Mouse (Mus musculus) lung, postnatal 4 days (tissue): ENCODE results near the gene Atp1a3.

ENCODE experiments used
- DNase-seq, 2 experiments: peaks; one replicate each; pipeline ENCODE4 v3.0.0; 2021

Atp1a3 gene

DNA sequence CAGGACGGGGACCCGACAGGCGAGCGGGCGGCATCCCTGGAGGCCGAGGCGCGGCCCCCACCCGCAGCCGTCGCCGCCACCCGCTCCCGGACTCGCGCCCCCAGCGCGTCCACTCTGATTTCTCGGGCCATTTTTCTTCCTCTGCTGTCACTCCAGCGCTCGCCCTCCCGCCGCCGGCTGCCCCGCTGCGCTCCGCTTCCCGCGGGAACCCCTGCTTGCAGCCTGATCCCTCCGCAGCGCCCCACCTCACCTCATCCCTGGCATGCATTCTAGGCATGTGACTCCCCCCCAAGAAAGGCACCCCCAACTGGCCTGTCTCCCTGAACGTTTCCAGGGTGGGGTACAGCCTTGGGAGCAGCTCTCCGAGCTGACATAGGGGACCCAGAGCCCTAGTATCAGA, 50.5 kb downstream of the Atp1a3 start:
- DNase-seq: peak in 1 of 2 experiments; percentile 19

DNA sequence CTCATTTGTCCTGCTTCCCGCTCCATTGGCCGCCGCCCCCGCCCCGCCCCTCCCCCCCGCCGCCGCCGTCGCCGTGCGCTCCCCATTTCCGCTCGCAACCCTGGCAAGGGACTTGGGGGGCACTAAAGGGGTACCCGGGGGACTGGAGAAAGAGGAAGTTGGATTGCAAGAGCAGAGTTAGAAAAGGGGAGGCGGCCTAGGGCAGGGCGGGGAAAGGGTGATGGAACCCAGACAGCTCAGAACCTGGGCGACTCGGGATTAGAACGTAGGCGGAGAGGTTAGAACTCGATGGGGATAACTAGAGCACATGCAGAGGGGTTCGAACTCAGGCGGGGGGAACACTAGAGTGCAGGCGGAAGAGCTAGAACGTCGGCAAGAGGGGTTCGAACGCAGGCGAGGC, 51.3 kb downstream of the Atp1a3 start:
- no peak for DNase-seq

DNA sequence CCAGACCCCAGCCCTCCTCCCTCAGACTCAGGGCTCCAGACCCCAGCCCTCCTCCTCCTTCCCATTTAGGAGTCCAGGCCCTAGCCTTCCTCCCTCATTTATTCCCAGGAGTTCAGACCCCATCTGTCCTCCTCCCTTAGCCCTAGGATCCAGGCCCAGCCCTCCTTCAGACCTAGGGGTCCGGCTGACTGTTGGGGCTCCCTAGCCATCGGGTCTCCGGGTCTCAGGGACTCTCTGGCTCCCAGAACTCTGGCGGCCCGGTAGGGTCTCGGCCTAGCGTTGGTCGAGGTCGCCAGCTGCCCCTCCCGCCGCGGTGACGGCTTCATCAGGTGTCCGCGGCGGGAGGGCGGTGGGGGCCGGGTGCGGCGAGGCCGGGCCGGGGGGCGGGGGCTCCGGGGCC, 51.8 kb downstream of the Atp1a3 start:
- no peak for DNase-seq

DNA sequence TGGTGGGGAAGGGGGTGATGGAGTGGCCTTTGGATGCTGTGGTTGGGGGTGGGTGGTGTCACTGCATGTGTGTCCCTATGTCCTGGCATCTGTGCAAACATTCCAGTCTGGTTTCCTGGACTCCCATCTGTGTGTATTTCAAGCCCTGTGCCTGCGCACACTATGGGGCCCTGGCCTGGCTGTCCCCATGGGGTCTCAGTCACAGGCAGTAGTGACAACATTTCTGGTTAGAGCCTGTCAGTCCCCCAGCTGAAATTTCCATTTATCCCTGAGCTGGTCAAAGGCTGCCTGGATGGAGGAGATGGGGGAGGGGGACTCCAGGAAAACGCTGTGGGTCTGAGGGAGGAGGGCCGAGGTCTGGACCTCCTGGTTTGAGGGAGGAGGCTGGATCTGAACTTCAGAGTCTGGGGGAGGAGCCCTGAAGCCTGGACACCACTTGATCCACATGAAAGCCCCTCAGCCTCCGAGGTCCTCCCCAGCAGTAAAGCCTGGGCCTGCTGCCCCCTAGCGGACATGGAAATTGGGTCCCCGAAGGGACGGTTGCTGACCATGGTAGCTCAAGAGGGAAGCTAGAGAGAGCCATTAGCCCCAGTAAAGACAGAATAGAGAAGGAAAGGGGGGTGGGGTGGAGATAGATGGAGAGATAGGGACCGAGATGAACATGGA, 55.7 kb downstream of the Atp1a3 start:
- DNase-seq: peak; percentile 67 to 83

DNA sequence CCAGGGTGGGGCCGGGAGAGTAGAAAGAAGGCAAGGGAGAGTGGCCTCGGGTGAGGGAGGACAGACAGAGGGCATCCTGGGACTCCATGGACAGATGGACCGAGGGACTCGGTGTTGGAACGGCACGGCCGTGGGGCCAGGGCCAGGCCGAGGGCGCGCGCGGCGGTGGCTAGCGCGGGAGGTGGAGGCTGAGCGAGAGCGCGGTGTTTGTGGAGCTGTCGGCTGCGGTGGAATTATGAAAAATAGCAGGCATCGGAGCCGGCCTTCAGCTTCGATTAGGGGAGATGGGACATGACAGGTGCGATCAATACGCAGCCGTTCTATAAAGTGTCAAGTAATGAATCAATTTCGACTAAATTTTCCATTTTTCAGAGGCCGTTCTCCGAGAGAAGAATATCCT, 57.0 kb downstream of the Atp1a3 start:
- peak in 1 of 2 experiments; percentile 21 for DNase-seq

DNA sequence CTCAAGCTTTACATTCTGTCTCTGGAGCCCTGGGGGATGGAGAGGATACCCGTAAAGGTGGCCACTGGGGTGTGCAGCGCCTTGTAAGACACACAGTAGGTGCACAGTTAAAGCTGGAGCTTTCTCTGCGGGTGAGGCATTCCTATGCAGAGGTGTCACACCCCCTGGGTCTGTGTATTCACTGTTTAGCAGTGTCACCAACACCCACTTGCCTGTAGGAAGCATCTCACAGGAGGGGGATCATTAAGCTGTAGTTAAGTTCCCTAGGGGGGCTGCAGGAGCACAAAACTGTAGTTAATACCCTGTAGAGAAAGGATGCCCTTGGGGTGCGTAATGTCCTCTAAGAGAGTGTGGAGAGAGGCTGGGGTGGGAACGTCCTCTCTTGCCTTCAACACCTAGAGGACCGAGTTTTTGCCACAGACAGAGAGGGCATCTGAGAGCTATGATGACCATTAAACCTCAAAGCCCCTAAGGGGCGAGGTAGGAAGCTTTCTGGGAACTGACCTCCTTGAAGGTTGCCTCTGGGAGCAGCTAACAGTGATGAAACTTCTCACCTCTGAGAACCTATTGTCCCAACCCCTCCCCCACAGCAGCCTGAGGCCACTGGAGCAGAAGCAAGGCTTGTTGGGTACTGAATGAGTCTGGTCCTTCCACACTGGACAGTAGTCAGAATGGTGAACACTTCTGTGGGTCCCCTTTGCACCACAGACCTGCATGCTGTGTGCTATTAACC, 58.3 kb downstream of the Atp1a3 start:
- peak in 1 of 2 experiments; percentile 11 for DNase-seq

DNA sequence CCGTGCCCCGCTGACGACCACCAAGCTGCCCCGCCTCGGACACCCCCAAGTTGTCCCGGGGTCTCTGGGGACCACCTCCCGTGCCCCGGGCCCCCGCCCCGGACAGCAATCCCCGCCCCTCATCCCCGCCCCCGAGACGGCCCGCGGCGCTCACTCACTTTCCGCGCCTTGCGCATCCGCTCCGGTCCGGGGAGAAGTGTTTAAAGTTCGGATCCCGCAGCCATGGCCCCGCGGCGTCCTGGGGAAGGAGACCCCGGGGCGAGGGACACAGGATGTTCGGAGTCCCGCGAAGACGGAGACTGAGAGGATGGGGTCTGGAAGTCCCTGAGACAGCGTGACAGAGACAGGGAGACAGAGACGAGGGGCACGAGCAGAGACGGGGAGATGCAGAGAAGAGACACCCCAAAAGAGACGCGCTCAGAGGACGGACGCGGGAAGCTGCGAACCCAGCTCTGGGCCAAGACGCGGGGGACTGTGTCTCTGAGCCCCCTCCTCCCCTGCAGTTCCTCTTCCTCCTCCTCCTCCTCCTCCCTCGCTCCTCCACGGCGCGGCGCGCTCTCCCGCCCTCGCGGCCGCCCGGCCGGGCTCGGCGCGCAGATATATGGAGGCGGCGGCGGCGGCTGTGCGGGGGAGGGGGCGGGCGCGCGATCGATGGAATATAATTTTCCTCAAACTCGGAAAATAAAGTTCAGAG, 61.4 kb downstream of the Atp1a3 start, which contains the start of gene Gm4881:
Gene Gm4881, minus strand, starts transcription at position 238 of the 694 bp plus-strand sequence.
- DNase-seq: peak in 1 of 2 experiments; percentile 18

DNA sequence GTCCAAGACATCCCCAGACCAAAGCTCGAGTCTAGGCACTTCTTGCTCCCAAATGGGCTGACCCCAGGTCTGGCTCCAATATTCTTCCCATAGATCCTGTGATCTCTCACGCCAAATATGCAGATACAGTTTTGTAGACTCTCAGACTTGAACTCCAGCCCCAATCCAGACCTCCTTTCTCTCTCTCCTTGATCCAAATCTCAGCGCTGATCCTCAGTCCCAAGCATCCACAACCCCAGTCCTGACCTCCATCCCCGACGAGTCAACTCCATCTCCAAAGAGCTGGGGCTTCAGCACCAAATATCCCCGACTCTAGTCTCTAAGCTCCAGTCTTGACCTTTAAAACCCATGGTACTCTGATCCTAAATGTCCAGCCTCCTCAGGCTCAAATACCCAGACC, 62.1 kb downstream of the Atp1a3 start:
- DNase-seq: no peak

DNA sequence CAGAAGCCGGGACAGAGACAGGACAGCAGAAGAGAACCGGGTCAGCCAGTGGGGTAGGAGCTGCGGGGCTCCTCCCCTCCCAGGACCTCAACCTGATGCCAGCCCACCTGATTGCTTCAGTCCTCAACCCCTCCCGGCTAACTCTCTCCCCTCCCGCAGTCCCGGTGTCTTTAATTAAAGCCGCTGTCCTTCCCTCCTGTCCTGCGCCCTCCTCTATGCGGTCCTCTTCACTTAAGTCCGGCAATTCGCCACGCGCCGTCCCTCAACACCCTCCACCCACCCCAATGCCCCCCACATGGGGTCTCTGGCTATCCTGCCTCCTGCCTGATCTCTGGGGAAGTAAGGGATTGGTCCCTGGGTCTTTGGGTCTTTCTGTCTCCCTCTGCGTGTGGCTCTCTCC, 74.1 kb downstream of the Atp1a3 start:
- no peak for DNase-seq

DNA sequence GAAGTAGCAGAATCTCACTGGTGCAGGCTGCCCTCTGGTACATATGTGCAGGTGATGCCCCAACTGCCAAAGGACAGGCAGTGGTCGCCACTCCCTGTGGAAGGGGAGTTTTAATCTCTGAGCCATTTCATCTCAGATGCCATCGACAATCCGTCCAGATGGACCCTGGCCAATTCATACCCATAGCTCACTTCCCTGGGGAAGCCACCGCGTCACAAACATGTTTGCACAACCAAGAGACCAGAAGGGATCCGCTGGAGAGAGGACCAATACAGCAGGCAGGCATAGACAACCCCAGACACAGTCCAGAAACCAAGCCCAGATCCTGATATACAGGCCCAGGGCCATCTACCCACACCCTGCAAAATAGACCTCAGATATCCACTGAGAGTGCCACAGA, 75.3 kb downstream of the Atp1a3 start:
- DNase-seq: no peak
